Mouse (Mus musculus): ENCODE results near the gene Rcn3. TPM values are rescaled to one million over a fixed set of nuclear protein-coding genes. Genes with fewer than 3 reads are reported as not detected.

The Rcn3 gene
- polyA plus RNA-seq, 1 experiment from 2014 or later = 163 TPM

- 91% methylated on average over 19 of the region's 19 CpGs for WGBS
- Histone ChIP-seq H3K4me2 (no peak overlapping the region), H3K4me1 (replicated peaks; ENCODE audit: control insufficient read depth, insufficient read depth, low read length) (no peaks in the 10 kb centered on the region), H3K36me3 (ENCODE audit: control insufficient read depth, insufficient read depth, low read length) (peaks cover 76% of the 10 kb centered on the region), H3K4me3 (ENCODE audit: low read depth, low read length) (no peak overlapping the region), H3K9me3 (ENCODE audit: control insufficient read depth, low read length) (no peaks in the 10 kb centered on the region), H3K27ac (ENCODE audit: low read depth, low read length) (no peak overlapping the region), H3K9ac (ENCODE audit: low read depth, low read length) (no peak overlapping the region), H3K27me3 (replicated peaks; ENCODE audit: control insufficient read depth, insufficient read depth, low read length) (no peaks in the 10 kb centered on the region)
- DNase-seq (ENCODE audit: low spot score) (no peak), ATAC-seq (replicated peaks; ENCODE audit: low FRiP score) (no peak)
Observed at GRCm38 (mm10) chr7:45033722-45034359, 58.2 kb downstream of the Rcn3 start.

MicroRNA genes within 50 kb of the gene (microRNA counts, 519-probe panel; counts per million panel counts)
- not detected for microRNA mmu-miR-150

Small RNA genes within 50 kb of the gene (microRNA-seq; reads per million reads assigned to microRNA genes)
- 48.2 reads per million, percentile 41 among the genes with 10 or more reads in this experiment for gene Mir150 (ENCODE audit: borderline number of aligned reads)
- gene Mir5121 (ENCODE audit: borderline number of aligned reads) = 81.3 reads per million, percentile 47 among the genes with 10 or more reads in this experiment

Other genes with a start within 250 kb of the Rcn3 start
- 46.5 and 53.9 TPM in 2 replicates for gene Akt1s1, start 243.2 kb downstream of the Rcn3 start, polyA plus RNA-seq (2014; fragmentation: Nextera tagmentation; extraction: Ambion mirVana)
- 50.5 and 53.3 TPM in 2 replicates for gene Tbc1d17, start 243.1 kb downstream of the Rcn3 start, polyA plus RNA-seq (2014; fragmentation: Nextera tagmentation; extraction: Ambion mirVana)
- 30.9 and 32.5 TPM in 2 replicates for gene Pnkp, start 235.1 kb downstream of the Rcn3 start, polyA plus RNA-seq (2014; fragmentation: Nextera tagmentation; extraction: Ambion mirVana)
- gene Ptov1, start 222.4 kb downstream of the Rcn3 start, polyA plus RNA-seq (2014; fragmentation: Nextera tagmentation; extraction: Ambion mirVana) = 162 and 164 TPM in 2 replicates
- 66.8 and 72.5 TPM in 2 replicates for gene Med25, start 199.5 kb downstream of the Rcn3 start, polyA plus RNA-seq (2014; fragmentation: Nextera tagmentation; extraction: Ambion mirVana)
- gene Fuz, start 196.1 kb downstream of the Rcn3 start, polyA plus RNA-seq (2014; fragmentation: Nextera tagmentation; extraction: Ambion mirVana) = 15.5 and 17.6 TPM in 2 replicates
- gene Ap2a1, start 162.7 kb downstream of the Rcn3 start, polyA plus RNA-seq (2014; fragmentation: Nextera tagmentation; extraction: Ambion mirVana) = 100 and 111 TPM in 2 replicates
- 0.10 TPM in 1 of 2 replicates, not detected in the other for gene Tsks, start 149.0 kb downstream of the Rcn3 start, polyA plus RNA-seq (2014; fragmentation: Nextera tagmentation; extraction: Ambion mirVana)
- gene Cpt1c, start 117.4 kb downstream of the Rcn3 start, polyA plus RNA-seq (2014; fragmentation: Nextera tagmentation; extraction: Ambion mirVana) = 8.2 and 8.5 TPM in 2 replicates
- 175 and 186 TPM in 2 replicates for gene Prmt1, start 105.7 kb downstream of the Rcn3 start, polyA plus RNA-seq (2014; fragmentation: Nextera tagmentation; extraction: Ambion mirVana)
- gene Irf3, start 94.6 kb downstream of the Rcn3 start, polyA plus RNA-seq (2014; fragmentation: Nextera tagmentation; extraction: Ambion mirVana) = 76.2 and 88.4 TPM in 2 replicates
- gene Bcl2l12, start 93.5 kb downstream of the Rcn3 start, polyA plus RNA-seq (2014; fragmentation: Nextera tagmentation; extraction: Ambion mirVana) = 39.6 and 41.1 TPM in 2 replicates
- 37.5 and 40.1 TPM in 2 replicates for gene Scaf1, start 75.9 kb downstream of the Rcn3 start, polyA plus RNA-seq (2014; fragmentation: Nextera tagmentation; extraction: Ambion mirVana)
- gene Rras, start 74.3 kb downstream of the Rcn3 start, polyA plus RNA-seq (2014; fragmentation: Nextera tagmentation; extraction: Ambion mirVana) = 19.3 and 21.6 TPM in 2 replicates
- gene Prr12, start 39.3 kb downstream of the Rcn3 start, polyA plus RNA-seq (2014; fragmentation: Nextera tagmentation; extraction: Ambion mirVana) = 7.3 and 8.7 TPM in 2 replicates
- gene Nosip, start 29.8 kb downstream of the Rcn3 start, polyA plus RNA-seq (2014; fragmentation: Nextera tagmentation; extraction: Ambion mirVana) = 60.9 and 63.0 TPM in 2 replicates
- 12.0 and 12.4 TPM in 2 replicates for gene Prrg2, start 29.5 kb downstream of the Rcn3 start, polyA plus RNA-seq (2014; fragmentation: Nextera tagmentation; extraction: Ambion mirVana)
- 33.2 and 33.8 TPM in 2 replicates for gene Fcgrt, start 11.6 kb upstream of the Rcn3 start, polyA plus RNA-seq (2014; fragmentation: Nextera tagmentation; extraction: Ambion mirVana)
- gene Rps11, start 32.2 kb upstream of the Rcn3 start, polyA plus RNA-seq (2014; fragmentation: Nextera tagmentation; extraction: Ambion mirVana) = 2,085 and 2,209 TPM in 2 replicates
- 1,710 and 1,879 TPM in 2 replicates for gene Rpl13a, start 36.5 kb upstream of the Rcn3 start, polyA plus RNA-seq (2014; fragmentation: Nextera tagmentation; extraction: Ambion mirVana)
- 0.41 and 1.1 TPM in 2 replicates for gene Gm45713, start 44.0 kb upstream of the Rcn3 start, polyA plus RNA-seq (2014; fragmentation: Nextera tagmentation; extraction: Ambion mirVana)
- 9.7 and 10.5 TPM in 2 replicates for gene Flt3l, start 44.2 kb upstream of the Rcn3 start, polyA plus RNA-seq (2014; fragmentation: Nextera tagmentation; extraction: Ambion mirVana)
- 86.2 and 87.7 TPM in 2 replicates for gene Pih1d1, start 62.1 kb upstream of the Rcn3 start, polyA plus RNA-seq (2014; fragmentation: Nextera tagmentation; extraction: Ambion mirVana)
- 56.0 and 60.6 TPM in 2 replicates for gene Aldh16a1, start 62.4 kb upstream of the Rcn3 start, polyA plus RNA-seq (2014; fragmentation: Nextera tagmentation; extraction: Ambion mirVana)
- gene Slc17a7, start 71.7 kb upstream of the Rcn3 start, polyA plus RNA-seq (2014; fragmentation: Nextera tagmentation; extraction: Ambion mirVana) = 0.57 and 0.74 TPM in 2 replicates
- gene Gfy, start 87.3 kb upstream of the Rcn3 start, polyA plus RNA-seq (2014; fragmentation: Nextera tagmentation; extraction: Ambion mirVana) = not detected in 2 replicates
- gene Pth2, start 88.8 kb upstream of the Rcn3 start, polyA plus RNA-seq (2014; fragmentation: Nextera tagmentation; extraction: Ambion mirVana) = not detected in 2 replicates
- 0.17 and 0.53 TPM in 2 replicates for gene Ccdc155, start 112.7 kb upstream of the Rcn3 start, polyA plus RNA-seq (2014; fragmentation: Nextera tagmentation; extraction: Ambion mirVana)
- 2.8 TPM in 2 replicates for gene Dkkl1, start 119.9 kb upstream of the Rcn3 start, polyA plus RNA-seq (2014; fragmentation: Nextera tagmentation; extraction: Ambion mirVana)
- 69.3 and 75.9 TPM in 2 replicates for gene Tead2, start 123.5 kb upstream of the Rcn3 start, polyA plus RNA-seq (2014; fragmentation: Nextera tagmentation; extraction: Ambion mirVana)
- gene Cd37, start 146.9 kb upstream of the Rcn3 start, polyA plus RNA-seq (2014; fragmentation: Nextera tagmentation; extraction: Ambion mirVana) = 14.4 and 19.5 TPM in 2 replicates
- 0.19 TPM in 1 of 2 replicates, not detected in the other for gene Slc6a16, start 148.9 kb upstream of the Rcn3 start, polyA plus RNA-seq (2014; fragmentation: Nextera tagmentation; extraction: Ambion mirVana)
- gene Slc6a21, start 185.3 kb upstream of the Rcn3 start, polyA plus RNA-seq (2014; fragmentation: Nextera tagmentation; extraction: Ambion mirVana) = not detected in 2 replicates
- 2.3 and 3.9 TPM in 2 replicates for gene Trpm4, start 241.6 kb upstream of the Rcn3 start, polyA plus RNA-seq (2014; fragmentation: Nextera tagmentation; extraction: Ambion mirVana)
- gene Hrc, start 243.1 kb upstream of the Rcn3 start, polyA plus RNA-seq (2014; fragmentation: Nextera tagmentation; extraction: Ambion mirVana) = 0.12 and 0.30 TPM in 2 replicates

Data from liver, embryonic 11.5 days (tissue).